Mouse (Mus musculus): ENCODE data around the gene Rsph3b. TPM values are rescaled to one million over a fixed set of nuclear protein-coding genes. Genes with fewer than 3 reads are reported as not detected.

Rsph3b gene
- polyA plus RNA-seq, 1 experiment from 2014 or later: 11.6 TPM

GRCm38 (mm10) chr17:6891966-6892934, 56.2 kb downstream of the Rsph3b start:
- 63% methylated on average over 7 of the region's 7 CpGs for WGBS (ENCODE audit: insufficient replicate concordance)
- no peak overlapping the region for H3K27ac ChIP-seq (replicated peaks)

GRCm38 (mm10) chr17:6886445-6886844, 62.0 kb downstream of the Rsph3b start:
- Histone ChIP-seq H3K27ac (replicated peaks) (no peak overlapping the region), H3K9me3 (replicated peaks) (no peaks in the 10 kb centered on the region), H3K4me1 (replicated peaks) (no peaks in the 10 kb centered on the region), H3K36me3 (replicated peaks) (no peaks in the 10 kb centered on the region), H3K4me3 (replicated peaks) (no peak overlapping the region), H3K27me3 (no peaks in the 10 kb centered on the region), H3K4me2 (no peak overlapping the region), H3K9ac (no peak overlapping the region)
- WGBS (ENCODE audit: insufficient replicate concordance): 35% methylated on average over 1 of the region's 1 CpGs
- no peak for ATAC-seq (ENCODE audit: insufficient read depth)

More at GRCm38 (mm10) chr17:6891966-6892934, 56.2 kb downstream of the Rsph3b start:
- H3K4me3 ChIP-seq (replicated peaks): no peak overlapping the region
- 0 out of 2 replicates have a peak, but pooled peaks cover 5% of the 10 kb centered on the region for H3K4me1 ChIP-seq (replicated peaks)
- H3K9ac ChIP-seq: no peak overlapping the region
- no peak overlapping the region for H3K4me2 ChIP-seq
- H3K27me3 ChIP-seq: no peaks in the 10 kb centered on the region
- no peaks in the 10 kb centered on the region for H3K9me3 ChIP-seq (replicated peaks)
- ATAC-seq (ENCODE audit: insufficient read depth): no peak
- H3K36me3 ChIP-seq (replicated peaks): no peaks in the 10 kb centered on the region

- 61% methylated on average over 1 of the region's 1 CpGs for WGBS (ENCODE audit: insufficient replicate concordance)
Measured at GRCm38 (mm10) chr17:6884531-6884930, 64.0 kb downstream of the Rsph3b start.

GRCm38 (mm10) chr17:6881306-6881705, 67.2 kb downstream of the Rsph3b start:
- no peaks in the 10 kb centered on the region for H3K36me3 ChIP-seq (replicated peaks)
- 34% methylated on average over 6 of the region's 6 CpGs for WGBS (ENCODE audit: insufficient replicate concordance)
- no peaks in the 10 kb centered on the region for H3K4me1 ChIP-seq (replicated peaks)
- no peak overlapping the region for H3K4me3 ChIP-seq (replicated peaks)
- no peaks in the 10 kb centered on the region for H3K27me3 ChIP-seq
- no peaks in the 10 kb centered on the region for H3K9me3 ChIP-seq (replicated peaks)
- H3K27ac ChIP-seq (replicated peaks): no peak overlapping the region
- H3K9ac ChIP-seq: no peak overlapping the region
- ATAC-seq (ENCODE audit: insufficient read depth): no peak
- no peak overlapping the region for H3K4me2 ChIP-seq

More at GRCm38 (mm10) chr17:6884531-6884930, 64.0 kb downstream of the Rsph3b start:
- Histone ChIP-seq H3K4me1 (replicated peaks) (no peaks in the 10 kb centered on the region), H3K4me3 (replicated peaks) (no peak overlapping the region), H3K27ac (replicated peaks) (no peak overlapping the region), H3K9me3 (replicated peaks) (no peaks in the 10 kb centered on the region), H3K36me3 (replicated peaks) (no peaks in the 10 kb centered on the region), H3K9ac (no peak overlapping the region), H3K4me2 (no peak overlapping the region), H3K27me3 (no peaks in the 10 kb centered on the region)
- ATAC-seq (ENCODE audit: insufficient read depth): no peak

- no peak overlapping the region for H3K4me2 ChIP-seq
- no peaks in the 10 kb centered on the region for H3K4me1 ChIP-seq (replicated peaks)
- no peak overlapping the region for H3K4me3 ChIP-seq (replicated peaks)
- 73% methylated on average over 2 of the region's 2 CpGs for WGBS (ENCODE audit: insufficient replicate concordance)
- no peaks in the 10 kb centered on the region for H3K9me3 ChIP-seq (replicated peaks)
- H3K27me3 ChIP-seq: no peaks in the 10 kb centered on the region
- H3K9ac ChIP-seq: no peak overlapping the region
- H3K27ac ChIP-seq (replicated peaks): no peak overlapping the region
- ATAC-seq (ENCODE audit: insufficient read depth): no peak
- H3K36me3 ChIP-seq (replicated peaks): no peaks in the 10 kb centered on the region
Measured at GRCm38 (mm10) chr17:6871421-6871820, 77.1 kb downstream of the Rsph3b start.

GRCm38 (mm10) chr17:6868810-6869209, 79.7 kb downstream of the Rsph3b start:
- Histone ChIP-seq H3K27ac (replicated peaks) (no peak overlapping the region), H3K9me3 (replicated peaks) (no peaks in the 10 kb centered on the region), H3K4me2 (no peak overlapping the region), H3K9ac (no peak overlapping the region), H3K4me3 (replicated peaks) (no peak overlapping the region), H3K36me3 (replicated peaks) (no peaks in the 10 kb centered on the region), H3K27me3 (peaks cover 17% of the 10 kb centered on the region; the same call in 1 of the 2 replicates), H3K4me1 (replicated peaks) (no peaks in the 10 kb centered on the region)
- ATAC-seq (ENCODE audit: insufficient read depth): no peak

- H3K9me3 ChIP-seq (replicated peaks): no peaks in the 10 kb centered on the region
- H3K9ac ChIP-seq: no peak overlapping the region
- H3K27me3 ChIP-seq: peaks cover 28% of the 10 kb centered on the region
- no peaks in the 10 kb centered on the region for H3K36me3 ChIP-seq (replicated peaks)
- H3K4me2 ChIP-seq: no peak overlapping the region
- WGBS (ENCODE audit: insufficient replicate concordance): 14% methylated on average over 7 of the region's 7 CpGs
- ATAC-seq (ENCODE audit: insufficient read depth): no peak
- H3K4me1 ChIP-seq (replicated peaks): no peaks in the 10 kb centered on the region
- H3K27ac ChIP-seq (replicated peaks): no peak overlapping the region
- H3K4me3 ChIP-seq (replicated peaks): no peak overlapping the region
Measured at GRCm38 (mm10) chr17:6867740-6868139, 80.7 kb downstream of the Rsph3b start.

GRCm38 (mm10) chr17:6866576-6866975, 81.9 kb downstream of the Rsph3b start:
- Histone ChIP-seq H3K4me1 (replicated peaks) (peaks cover 5% of the 10 kb centered on the region), H3K4me2 (no peak overlapping the region), H3K9ac (no peak overlapping the region), H3K36me3 (replicated peaks) (no peaks in the 10 kb centered on the region), H3K9me3 (replicated peaks) (no peaks in the 10 kb centered on the region), H3K27ac (replicated peaks) (no peak overlapping the region), H3K4me3 (replicated peaks) (no peak overlapping the region), H3K27me3 (peaks cover 39% of the 10 kb centered on the region)
- no peak for ATAC-seq (ENCODE audit: insufficient read depth)
- WGBS (ENCODE audit: insufficient replicate concordance): 43% methylated on average over 1 of the region's 1 CpGs

GRCm38 (mm10) chr17:6865580-6865979, 82.9 kb downstream of the Rsph3b start:
- WGBS (ENCODE audit: insufficient replicate concordance): 60% methylated on average over 5 of the region's 5 CpGs
- Histone ChIP-seq H3K27me3 (peaks cover 49% of the 10 kb centered on the region), H3K4me1 (replicated peaks) (peaks cover 11% of the 10 kb centered on the region), H3K4me2 (no peak overlapping the region), H3K9me3 (replicated peaks) (no peaks in the 10 kb centered on the region), H3K27ac (replicated peaks) (no peak overlapping the region), H3K36me3 (replicated peaks) (no peaks in the 10 kb centered on the region), H3K9ac (no peak overlapping the region), H3K4me3 (replicated peaks) (no peak overlapping the region)
- ATAC-seq (ENCODE audit: insufficient read depth): no peak

GRCm38 (mm10) chr17:6864869-6865268, 83.6 kb downstream of the Rsph3b start:
- H3K4me1 ChIP-seq (replicated peaks): peaks cover 14% of the 10 kb centered on the region

GRCm38 (mm10) chr17:6863521-6863920, 85.0 kb downstream of the Rsph3b start:
- Histone ChIP-seq H3K9ac (no peak overlapping the region), H3K4me1 (replicated peaks) (peaks cover 14% of the 10 kb centered on the region), H3K27ac (replicated peaks) (no peak overlapping the region), H3K36me3 (replicated peaks) (no peaks in the 10 kb centered on the region), H3K4me3 (replicated peaks) (no peak overlapping the region), H3K9me3 (replicated peaks) (no peaks in the 10 kb centered on the region), H3K4me2 (no peak overlapping the region), H3K27me3 (peaks cover 61% of the 10 kb centered on the region)
- 57% methylated on average over 6 of the region's 6 CpGs for WGBS (ENCODE audit: insufficient replicate concordance)
- no peak for ATAC-seq (ENCODE audit: insufficient read depth)

More at GRCm38 (mm10) chr17:6864869-6865268, 83.6 kb downstream of the Rsph3b start:
- Histone ChIP-seq H3K36me3 (replicated peaks) (no peaks in the 10 kb centered on the region), H3K9me3 (replicated peaks) (no peaks in the 10 kb centered on the region), H3K27me3 (peaks cover 57% of the 10 kb centered on the region), H3K4me3 (replicated peaks) (no peak overlapping the region), H3K4me2 (no peak overlapping the region), H3K9ac (no peak overlapping the region), H3K27ac (replicated peaks) (no peak overlapping the region)
- ATAC-seq (ENCODE audit: insufficient read depth): no peak
- 34% methylated on average over 13 of the region's 13 CpGs for WGBS (ENCODE audit: insufficient replicate concordance)
